Mouse (Mus musculus) E14TG2a.4 (cell line): ENCODE measurements at regions not wholly inside any gene's neighbourhood (a gene's known extent, or its start where the extent isn't known, plus 50 kb on each side); places are given as distances from the start of the nearest gene placed in this dataset.

Experiments used
- H3K27me3 ChIP-seq: 2 replicates; pipeline ENCODE4 v1.6.1; 2014; ENCODE audit warnings: low read length, control low read depth; ENCODE audit not compliant: insufficient read depth
- H3K36me3 ChIP-seq: 2 replicates; pipeline ENCODE4 v1.6.1; 2014; ENCODE audit warnings: low read length, control low read depth; ENCODE audit not compliant: insufficient read depth
- H3K4me1 ChIP-seq: replicated peaks from 2 replicates; pipeline ENCODE4 v1.6.1; 2014; ENCODE audit warnings: low read depth, low read length, control low read depth
- H3K4me3 ChIP-seq: replicated peaks from 2 replicates; pipeline ENCODE4 v1.5.1; 2014; ENCODE audit warnings: mild to moderate bottlenecking, low read length
- H3K9me3 ChIP-seq: 2 replicates; pipeline ENCODE4 v1.6.1; 2014; ENCODE audit warnings: low read length, control low read depth
- CTCF ChIP-seq: conservative IDR thresholded peaks from 2 replicates; pipeline ENCODE4 v1.5.1; 2014; ENCODE audit warnings: low read length
- NANOG ChIP-seq: IDR thresholded peaks from 2 replicates; pipeline ENCODE4 v1.6.1; 2014; ENCODE audit warnings: borderline replicate concordance, low read length, mixed read lengths
- POU5F1 ChIP-seq: IDR thresholded peaks from 2 replicates; pipeline ENCODE4 v1.6.1; 2014; ENCODE audit warnings: low read length, borderline replicate concordance

DNA sequence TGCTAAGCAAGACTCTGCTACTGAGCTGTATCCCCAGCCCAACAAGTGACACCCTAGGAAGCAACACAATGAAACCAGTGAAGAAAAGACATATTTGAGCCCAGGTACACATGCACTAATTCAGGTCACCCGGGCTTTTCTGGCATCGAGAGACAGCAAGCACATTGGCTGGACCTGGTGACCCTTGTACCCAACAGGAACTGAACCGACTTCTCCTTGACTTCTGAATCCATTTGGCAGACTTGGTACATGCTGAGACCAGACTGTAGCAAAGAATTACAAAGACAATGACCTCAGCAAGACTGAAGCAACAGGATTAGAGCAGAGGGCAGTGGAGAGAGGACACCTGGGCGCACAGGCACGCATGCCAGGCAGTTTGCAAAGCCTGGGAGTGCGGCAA, 79.1 kb downstream of the Sema4f start:
- TF ChIP-seq CTCF (no peak), POU5F1 (no peak)
- H3K27me3 ChIP-seq = peaks cover 11% of the 10 kb centered on the region; the same call in 1 of the 2 replicates
- H3K4me1 ChIP-seq = peaks cover 53% of the 10 kb centered on the region
- no peaks in the 10 kb centered on the region for H3K36me3 ChIP-seq
- no peaks in the 10 kb centered on the region for H3K9me3 ChIP-seq
- no peak overlapping the region for H3K4me3 ChIP-seq

- no peak for TF ChIP-seq CTCF
- TF ChIP-seq POU5F1 = no peak
- TF ChIP-seq NANOG = no peak
- no peaks in the 10 kb centered on the region for H3K27me3 ChIP-seq
- no peaks in the 10 kb centered on the region for H3K36me3 ChIP-seq
- H3K4me3 ChIP-seq = no peak overlapping the region
- no peaks in the 10 kb centered on the region for H3K9me3 ChIP-seq
- peaks cover 40% of the 10 kb centered on the region for H3K4me1 ChIP-seq
Measured at GRCm38 (mm10) chr6:82856218-82856617, 82.0 kb upstream of the Hk2 start.

GRCm38 (mm10) chr6:82855401-82855800, 81.1 kb upstream of the Hk2 start:
- H3K4me1 ChIP-seq = peaks cover 31% of the 10 kb centered on the region
- H3K36me3 ChIP-seq = no peaks in the 10 kb centered on the region
- no peaks in the 10 kb centered on the region for H3K9me3 ChIP-seq
- H3K4me3 ChIP-seq = peak overlapping the region; percentile 20; the same call in 1 of the 2 replicates
- no peaks in the 10 kb centered on the region for H3K27me3 ChIP-seq
- TF ChIP-seq POU5F1 (no peak), NANOG (no peak), CTCF (no peak)

DNA sequence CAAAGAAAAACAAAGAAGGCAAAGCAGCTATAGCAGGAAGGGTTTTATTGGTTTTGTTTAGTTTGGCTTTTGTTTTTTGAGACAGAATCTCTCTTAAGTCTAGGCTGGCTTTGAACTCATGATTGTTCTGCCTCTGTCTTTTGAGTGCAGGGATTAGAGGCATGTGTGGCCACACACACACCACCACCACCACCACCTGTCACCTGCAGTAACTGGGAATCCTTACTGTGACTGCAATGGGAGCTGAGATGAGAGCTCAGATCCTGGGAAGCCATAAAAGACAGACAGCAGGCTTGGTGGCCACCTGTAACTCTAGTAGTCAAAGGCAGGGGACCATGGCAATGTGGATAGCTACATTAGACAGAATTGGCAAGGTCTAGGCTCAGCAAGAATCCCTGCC, 80.5 kb upstream of the Hk2 start:
- Histone ChIP-seq H3K36me3 (no peaks in the 10 kb centered on the region), H3K4me3 (no peak overlapping the region), H3K9me3 (no peaks in the 10 kb centered on the region), H3K4me1 (peaks cover 28% of the 10 kb centered on the region), H3K27me3 (no peaks in the 10 kb centered on the region)
- TF ChIP-seq POU5F1 = no peak

DNA sequence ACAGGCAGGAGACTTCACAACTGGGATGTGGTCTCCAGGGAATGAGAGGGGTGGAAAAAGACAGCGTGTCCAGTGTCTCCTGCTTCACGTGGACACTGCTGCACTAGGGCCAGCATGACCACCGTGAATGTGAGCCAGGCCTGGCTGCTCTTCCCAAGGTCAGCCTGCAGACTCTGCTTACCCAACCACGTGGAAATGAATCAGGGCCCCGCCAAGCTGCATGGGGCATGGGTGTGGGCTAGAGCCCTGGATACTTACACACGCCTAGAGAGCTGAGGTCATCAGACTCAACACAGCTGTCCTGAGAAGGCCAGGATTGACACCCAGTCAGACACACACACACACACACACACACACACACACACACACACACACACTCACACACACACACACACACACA, 80.1 kb upstream of the Hk2 start:
- H3K9me3 ChIP-seq = no peaks in the 10 kb centered on the region
- H3K4me3 ChIP-seq = no peak overlapping the region
- peaks cover 28% of the 10 kb centered on the region for H3K4me1 ChIP-seq
- TF ChIP-seq NANOG (no peak), POU5F1 (no peak), CTCF (no peak)
- H3K36me3 ChIP-seq = no peaks in the 10 kb centered on the region
- 0 out of 2 replicates have a peak, but pooled peaks cover 2% of the 10 kb centered on the region for H3K27me3 ChIP-seq

DNA sequence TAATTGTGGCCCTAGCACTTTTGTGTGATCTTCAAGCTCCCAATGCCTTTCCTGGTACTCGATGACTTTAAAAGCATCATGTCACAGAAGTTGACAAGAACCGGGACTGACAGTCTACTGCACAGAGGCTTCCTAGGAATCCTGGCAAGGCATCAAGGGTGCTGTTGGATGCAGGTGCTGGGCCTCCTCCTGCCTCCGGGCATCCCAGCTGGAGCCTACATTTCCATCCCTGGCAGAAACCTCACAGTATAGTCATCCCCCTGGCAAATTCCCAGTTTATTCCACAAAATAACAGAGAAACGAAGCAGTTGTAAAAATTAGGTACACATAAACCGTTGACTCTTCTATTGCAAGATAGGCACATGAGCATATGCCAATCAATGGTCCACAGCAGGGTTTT, 78.8 kb upstream of the Hk2 start:
- Histone ChIP-seq H3K9me3 (peaks cover 8% of the 10 kb centered on the region), H3K4me1 (peaks cover 28% of the 10 kb centered on the region), H3K27me3 (0 out of 2 replicates have a peak, but pooled peaks cover 2% of the 10 kb centered on the region), H3K4me3 (no peak overlapping the region), H3K36me3 (no peaks in the 10 kb centered on the region)
- TF ChIP-seq NANOG (no peak), CTCF (no peak), POU5F1 (no peak)

- TF ChIP-seq POU5F1 = no peak
- TF ChIP-seq CTCF = no peak
- no peak for TF ChIP-seq NANOG
- 0 out of 2 replicates have a peak, but pooled peaks cover 2% of the 10 kb centered on the region for H3K27me3 ChIP-seq
- H3K4me3 ChIP-seq = no peak overlapping the region
- H3K36me3 ChIP-seq = no peaks in the 10 kb centered on the region
- peaks cover 17% of the 10 kb centered on the region for H3K4me1 ChIP-seq
- peaks cover 8% of the 10 kb centered on the region for H3K9me3 ChIP-seq
Measured at GRCm38 (mm10) chr6:82850556-82850955, 76.3 kb upstream of the Hk2 start.

DNA sequence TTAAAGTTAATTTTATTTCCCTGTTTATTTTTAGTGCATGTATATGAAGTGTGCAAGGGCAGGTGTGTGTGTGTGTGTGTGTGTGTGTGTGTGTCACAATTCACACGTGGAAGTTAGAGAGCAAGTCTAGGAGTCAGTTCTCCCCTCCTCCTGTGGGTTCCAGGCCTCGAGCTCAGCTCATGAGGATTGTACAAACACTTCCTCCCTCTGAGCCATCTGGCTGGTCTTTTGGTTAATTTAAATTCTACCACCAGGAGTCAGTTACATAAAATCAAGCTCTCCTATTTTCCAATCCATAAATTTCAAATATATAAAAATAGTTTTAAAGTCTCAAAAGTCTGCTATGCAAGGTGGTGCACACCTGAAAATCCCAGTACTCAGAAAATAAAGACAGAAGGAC, 73.3 kb upstream of the Hk2 start:
- TF ChIP-seq CTCF (no peak), POU5F1 (no peak), NANOG (no peak)
- H3K4me3 ChIP-seq = no peak overlapping the region

GRCm38 (mm10) chr6:82846587-82847150, 72.4 kb upstream of the Hk2 start:
- Histone ChIP-seq H3K4me1 (peaks cover 8% of the 10 kb centered on the region; the same call in 1 of the 2 replicates), H3K9me3 (peaks cover 8% of the 10 kb centered on the region), H3K4me3 (no peak overlapping the region), H3K36me3 (no peaks in the 10 kb centered on the region), H3K27me3 (0 out of 2 replicates have a peak, but pooled peaks cover 2% of the 10 kb centered on the region)
- TF ChIP-seq POU5F1 = no peak
- TF ChIP-seq NANOG = 0 out of 2 replicates have a peak, but pooled peaks have one; percentile 5
- TF ChIP-seq CTCF = no peak

More for the DNA sequence above, 73.3 kb upstream of the Hk2 start:
- peaks cover 8% of the 10 kb centered on the region for H3K9me3 ChIP-seq
- no peaks in the 10 kb centered on the region for H3K36me3 ChIP-seq
- 0 out of 2 replicates have a peak, but pooled peaks cover 2% of the 10 kb centered on the region for H3K27me3 ChIP-seq
- H3K4me1 ChIP-seq = peaks cover 8% of the 10 kb centered on the region; the same call in 1 of the 2 replicates
